Mouse (Mus musculus): Measurements from ENCODE around the gene Gm42906. TPM values are rescaled to one million over a fixed set of nuclear protein-coding genes. Genes with fewer than 3 reads are reported as not detected.

The Gm42906 gene
- polyA plus RNA-seq (2014; fragmentation: Nextera tagmentation; extraction: Ambion mirVana): 0.74 TPM in 1 of 2 replicates, not detected in the other

DNA sequence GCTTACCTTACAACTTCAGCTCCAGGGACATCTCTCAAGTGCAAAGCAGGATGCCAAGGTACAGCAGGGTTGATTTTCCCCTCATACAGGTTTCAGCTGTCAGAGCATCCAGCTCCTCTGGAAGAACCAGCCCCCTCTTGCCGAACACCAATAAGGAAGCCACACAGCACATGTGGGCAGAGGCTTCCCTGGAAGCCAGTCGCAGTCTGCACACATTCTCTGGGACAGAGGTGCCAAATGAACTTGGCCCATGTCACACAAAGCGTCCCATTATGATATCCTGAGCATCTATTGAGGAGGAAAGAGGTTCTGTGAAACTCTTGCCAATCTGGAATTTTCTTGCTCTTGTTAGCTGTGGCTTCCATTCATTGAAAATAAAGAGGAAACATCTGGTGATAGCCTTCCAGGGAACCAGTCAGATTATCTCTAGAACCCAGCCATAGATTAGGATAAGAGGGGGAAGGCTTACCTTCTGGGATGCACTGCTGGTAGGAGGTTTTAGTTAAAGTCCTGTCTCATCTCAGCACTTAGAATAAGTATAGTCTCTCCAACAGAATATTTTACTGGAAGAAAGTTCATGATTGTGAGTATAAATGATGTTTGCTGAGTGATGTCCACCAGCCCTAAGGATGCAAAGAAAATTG lies at the start of gene Gm42906:
Gm42906 (minus strand) TSS at position 51 of the 644 bp plus-strand sequence.
- Histone ChIP-seq H3K4me3 (ENCODE audit: control insufficient read depth in 1 of 2, insufficient read depth in 1 of 2, low read depth in 1 of 2, low read length in 2 of 2) (no peak within 1 kb of the TSS), H3K4me1 (ENCODE audit: control insufficient read depth in 2 of 2, insufficient read depth in 2 of 2, low read length in 2 of 2) (peaks cover 3% of the 10 kb centered on the region in 2 experiments; a peak in 2 of 4 replicates), H3K36me3 (ENCODE audit: control insufficient read depth, insufficient read depth, low read length) (no peaks in the 10 kb centered on the region), H3K9me3 (ENCODE audit: control insufficient read depth, low read length) (no peaks in the 10 kb centered on the region), H3K27me3 (ENCODE audit: control insufficient read depth, insufficient read depth, low read length) (no peaks in the 10 kb centered on the region), H3K27ac (replicated peaks in 1 of 2; ENCODE audit: control insufficient read depth in 1 of 2, insufficient read depth in 1 of 2, low read depth in 2 of 2, low read length in 2 of 2) (no peak within 1 kb of the TSS), H3K9ac (ENCODE audit: low read length) (no peak within 1 kb of the TSS), H3K4me2 (ENCODE audit: low read length) (no peak within 1 kb of the TSS)
- WGBS: 25% methylated on average over 3 of the region's 3 CpGs
- ATAC-seq (ENCODE audit: insufficient number of reproducible peaks, insufficient read depth, low FRiP score, low read depth): no peak

DNA sequence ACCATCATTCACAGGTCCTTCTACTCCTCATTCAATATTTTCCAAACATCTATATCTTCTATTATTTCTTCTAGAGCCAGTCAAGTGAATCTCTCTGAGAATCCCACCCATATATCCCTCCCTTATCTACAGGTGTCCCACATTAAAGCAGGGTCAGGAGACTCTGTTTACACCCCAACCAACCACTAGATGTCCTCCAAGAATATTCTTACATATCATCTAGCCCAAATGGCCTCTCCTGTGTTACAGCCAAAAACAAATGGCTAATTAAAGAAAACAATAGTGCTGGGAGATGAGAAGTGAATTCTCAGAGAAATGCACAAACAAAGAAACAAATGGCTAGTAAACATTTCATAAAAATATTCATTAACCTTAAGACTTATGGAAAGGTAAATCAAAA lies 17.7 kb upstream of the Gm42906 start:
- no peak for ATAC-seq (ENCODE audit: insufficient number of reproducible peaks, insufficient read depth, low FRiP score, low read depth)
- no peaks in the 10 kb centered on the region for H3K4me1 ChIP-seq (ENCODE audit: control insufficient read depth in 2 of 2, insufficient read depth in 2 of 2, low read length in 2 of 2)
- no peak overlapping the region for H3K4me3 ChIP-seq (ENCODE audit: control insufficient read depth in 1 of 2, insufficient read depth in 1 of 2, low read depth in 1 of 2, low read length in 2 of 2)
- H3K9ac ChIP-seq (ENCODE audit: low read length): no peak overlapping the region
- no peaks in the 10 kb centered on the region for H3K9me3 ChIP-seq (ENCODE audit: control insufficient read depth, low read length)
- H3K4me2 ChIP-seq (ENCODE audit: low read length): no peak overlapping the region
- no peak overlapping the region for H3K27ac ChIP-seq (replicated peaks in 1 of 2; ENCODE audit: control insufficient read depth in 1 of 2, insufficient read depth in 1 of 2, low read depth in 2 of 2, low read length in 2 of 2)
- H3K27me3 ChIP-seq (ENCODE audit: control insufficient read depth, insufficient read depth, low read length): no peaks in the 10 kb centered on the region
- no peaks in the 10 kb centered on the region for H3K36me3 ChIP-seq (ENCODE audit: control insufficient read depth, insufficient read depth, low read length)

DNA sequence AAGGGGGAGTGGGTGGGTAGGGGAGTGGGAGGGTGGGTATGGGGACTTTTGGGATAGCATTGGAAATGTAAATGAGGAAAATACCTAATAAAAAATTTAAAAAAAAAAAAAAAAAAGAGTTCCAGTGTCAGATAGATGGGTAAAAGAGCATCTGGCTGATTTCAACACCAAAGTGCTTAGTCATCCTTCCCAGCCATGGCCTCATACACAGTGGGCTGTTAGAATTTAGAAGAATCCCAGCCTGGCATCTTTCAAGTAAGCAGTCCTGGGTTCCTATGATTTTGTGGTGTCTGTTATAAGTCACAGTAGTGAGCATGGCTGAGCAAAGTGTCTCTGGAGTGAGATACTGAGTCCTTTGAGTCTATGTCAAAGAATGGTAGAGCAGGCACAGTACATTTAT lies 7.1 kb upstream of the Gm42906 start:
- H3K4me2 ChIP-seq (ENCODE audit: low read length): no peak overlapping the region
- no peaks in the 10 kb centered on the region for H3K9me3 ChIP-seq (ENCODE audit: control insufficient read depth, low read length)
- H3K27me3 ChIP-seq (ENCODE audit: control insufficient read depth, insufficient read depth, low read length): no peaks in the 10 kb centered on the region
- no peaks in the 10 kb centered on the region for H3K36me3 ChIP-seq (ENCODE audit: control insufficient read depth, insufficient read depth, low read length)
- no peak overlapping the region for H3K9ac ChIP-seq (ENCODE audit: low read length)
- H3K27ac ChIP-seq (replicated peaks in 1 of 2; ENCODE audit: control insufficient read depth in 1 of 2, insufficient read depth in 1 of 2, low read depth in 2 of 2, low read length in 2 of 2): no peak overlapping the region
- no peaks in the 10 kb centered on the region for H3K4me1 ChIP-seq (ENCODE audit: control insufficient read depth in 2 of 2, insufficient read depth in 2 of 2, low read length in 2 of 2)
- ATAC-seq (ENCODE audit: insufficient number of reproducible peaks, insufficient read depth, low FRiP score, low read depth): no peak
- H3K4me3 ChIP-seq (ENCODE audit: control insufficient read depth in 1 of 2, insufficient read depth in 1 of 2, low read depth in 1 of 2, low read length in 2 of 2): no peak overlapping the region

DNA sequence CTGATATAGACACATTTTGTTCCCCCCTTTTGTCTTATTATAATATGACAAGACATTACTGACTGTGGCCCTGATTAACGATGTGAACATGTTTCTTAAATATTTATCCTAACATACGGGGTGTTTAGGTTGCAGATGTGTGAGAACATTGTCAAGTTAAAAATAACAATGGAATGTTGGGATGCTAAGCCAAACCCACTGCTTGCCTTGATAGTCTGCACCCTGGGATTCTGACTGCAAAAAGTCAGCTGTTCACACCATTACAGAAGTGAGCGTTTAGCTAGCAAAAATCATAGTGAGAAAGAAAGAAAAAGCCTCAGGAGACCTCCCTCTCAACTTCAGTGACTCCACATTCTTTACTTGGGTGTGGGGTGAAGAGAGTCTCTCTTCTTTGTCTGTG lies 1.5 kb downstream of the Gm42906 start:
- Histone ChIP-seq H3K4me1 (ENCODE audit: control insufficient read depth in 2 of 2, insufficient read depth in 2 of 2, low read length in 2 of 2) (peaks cover 6 to 11% of the 10 kb centered on the region in 2 experiments), H3K27me3 (ENCODE audit: control insufficient read depth, insufficient read depth, low read length) (no peaks in the 10 kb centered on the region), H3K36me3 (ENCODE audit: control insufficient read depth, insufficient read depth, low read length) (no peaks in the 10 kb centered on the region), H3K4me3 (ENCODE audit: control insufficient read depth in 1 of 2, insufficient read depth in 1 of 2, low read depth in 1 of 2, low read length in 2 of 2) (no peak overlapping the region), H3K4me2 (ENCODE audit: low read length) (no peak overlapping the region), H3K9me3 (ENCODE audit: control insufficient read depth, low read length) (no peaks in the 10 kb centered on the region), H3K9ac (ENCODE audit: low read length) (no peak overlapping the region), H3K27ac (replicated peaks in 1 of 2; ENCODE audit: control insufficient read depth in 1 of 2, insufficient read depth in 1 of 2, low read depth in 2 of 2, low read length in 2 of 2) (no peak overlapping the region)
- 34% methylated on average over 3 of the region's 3 CpGs for WGBS
- ATAC-seq (ENCODE audit: insufficient number of reproducible peaks, insufficient read depth, low FRiP score, low read depth): no peak

DNA sequence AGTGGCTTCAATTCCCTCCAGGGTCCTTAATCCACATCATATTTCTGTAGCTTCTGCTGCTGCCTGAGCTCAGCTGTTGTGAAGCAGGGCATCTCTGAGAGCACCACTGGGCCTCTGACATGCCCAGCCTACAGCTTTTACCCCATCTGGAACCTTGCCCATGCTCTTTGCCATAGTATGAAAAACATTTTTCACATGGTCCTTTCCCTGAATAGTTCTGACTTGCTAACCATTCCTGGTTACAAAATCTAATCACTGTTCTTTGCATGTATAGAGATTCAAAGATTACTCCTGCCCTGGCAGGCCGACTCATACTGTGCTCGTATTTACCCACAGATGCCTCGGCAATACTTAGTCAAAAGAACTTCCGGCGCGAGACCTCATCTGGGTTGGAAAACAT lies 5.3 kb downstream of the Gm42906 start:
- no peak overlapping the region for H3K4me3 ChIP-seq (ENCODE audit: control insufficient read depth in 1 of 2, insufficient read depth in 1 of 2, low read depth in 1 of 2, low read length in 2 of 2)
- no peak overlapping the region for H3K4me2 ChIP-seq (ENCODE audit: low read length)
- peaks cover 3 to 11% of the 10 kb centered on the region in 2 experiments for H3K4me1 ChIP-seq (ENCODE audit: control insufficient read depth in 2 of 2, insufficient read depth in 2 of 2, low read length in 2 of 2)
- H3K9ac ChIP-seq (ENCODE audit: low read length): no peak overlapping the region
- WGBS: 88% methylated on average over 6 of the region's 6 CpGs
- H3K27me3 ChIP-seq (ENCODE audit: control insufficient read depth, insufficient read depth, low read length): no peaks in the 10 kb centered on the region
- H3K27ac ChIP-seq (replicated peaks in 1 of 2; ENCODE audit: control insufficient read depth in 1 of 2, insufficient read depth in 1 of 2, low read depth in 2 of 2, low read length in 2 of 2): no peak overlapping the region
- H3K36me3 ChIP-seq (ENCODE audit: control insufficient read depth, insufficient read depth, low read length): no peaks in the 10 kb centered on the region
- ATAC-seq (ENCODE audit: insufficient number of reproducible peaks, insufficient read depth, low FRiP score, low read depth): no peak
- no peaks in the 10 kb centered on the region for H3K9me3 ChIP-seq (ENCODE audit: control insufficient read depth, low read length)

DNA sequence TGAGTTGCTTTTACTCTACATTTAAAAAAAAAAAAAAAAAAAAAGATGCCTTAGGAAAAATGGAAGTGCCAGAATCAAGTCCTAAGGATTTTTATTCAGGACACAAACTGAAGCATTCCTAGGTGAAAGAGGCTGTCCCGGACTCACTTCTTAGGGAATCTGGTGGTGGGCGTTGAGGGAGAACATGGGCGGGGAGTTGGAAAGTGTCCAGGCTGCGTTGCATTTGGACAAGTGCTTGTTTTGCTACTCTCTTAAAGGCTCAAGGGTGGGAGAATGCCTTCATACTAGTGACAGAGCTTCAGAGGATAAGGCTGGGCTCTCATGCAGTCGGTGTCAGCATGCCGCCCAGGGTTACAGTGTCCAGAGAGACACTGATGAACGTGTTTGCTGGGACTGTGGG lies 6.1 kb downstream of the Gm42906 start:
- WGBS: 21% methylated on average over 7 of the region's 7 CpGs
- no peak for ATAC-seq (ENCODE audit: insufficient number of reproducible peaks, insufficient read depth, low FRiP score, low read depth)
- Histone ChIP-seq H3K4me3 (ENCODE audit: control insufficient read depth in 1 of 2, insufficient read depth in 1 of 2, low read depth in 1 of 2, low read length in 2 of 2) (no peak overlapping the region), H3K9me3 (ENCODE audit: control insufficient read depth, low read length) (no peaks in the 10 kb centered on the region), H3K27me3 (ENCODE audit: control insufficient read depth, insufficient read depth, low read length) (no peaks in the 10 kb centered on the region), H3K36me3 (ENCODE audit: control insufficient read depth, insufficient read depth, low read length) (no peaks in the 10 kb centered on the region), H3K9ac (ENCODE audit: low read length) (no peak overlapping the region), H3K27ac (replicated peaks in 1 of 2; ENCODE audit: control insufficient read depth in 1 of 2, insufficient read depth in 1 of 2, low read depth in 2 of 2, low read length in 2 of 2) (no peak overlapping the region), H3K4me1 (ENCODE audit: control insufficient read depth in 2 of 2, insufficient read depth in 2 of 2, low read length in 2 of 2) (peaks cover 3 to 13% of the 10 kb centered on the region in 2 experiments), H3K4me2 (ENCODE audit: low read length) (no peak overlapping the region)

DNA sequence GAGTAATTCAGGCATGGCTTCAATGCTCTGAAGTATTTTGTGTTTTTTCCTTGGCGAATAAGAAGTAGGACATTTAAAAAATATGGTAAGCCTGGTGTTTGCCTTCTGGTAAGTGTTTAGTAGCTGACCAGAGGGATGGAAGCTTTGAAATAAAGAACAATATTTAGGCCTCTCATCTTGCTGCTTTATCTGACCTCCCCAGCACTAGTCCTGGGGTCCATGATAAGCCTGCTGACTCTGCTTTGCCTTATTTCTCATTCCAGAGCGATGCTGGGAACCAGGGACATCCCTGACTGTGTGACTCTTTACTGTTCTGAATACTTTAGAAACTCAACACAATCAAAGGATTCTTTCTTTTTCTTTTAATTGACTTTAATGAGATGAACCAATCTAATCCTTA lies 9.4 kb downstream of the Gm42906 start:
- no peaks in the 10 kb centered on the region for H3K36me3 ChIP-seq (ENCODE audit: control insufficient read depth, insufficient read depth, low read length)
- WGBS: 68% methylated on average over 2 of the region's 2 CpGs
- H3K27me3 ChIP-seq (ENCODE audit: control insufficient read depth, insufficient read depth, low read length): no peaks in the 10 kb centered on the region
- no peak overlapping the region for H3K4me2 ChIP-seq (ENCODE audit: low read length)
- no peak overlapping the region for H3K9ac ChIP-seq (ENCODE audit: low read length)
- H3K27ac ChIP-seq (replicated peaks in 1 of 2; ENCODE audit: control insufficient read depth in 1 of 2, insufficient read depth in 1 of 2, low read depth in 2 of 2, low read length in 2 of 2): no peak overlapping the region
- H3K9me3 ChIP-seq (ENCODE audit: control insufficient read depth, low read length): no peaks in the 10 kb centered on the region
- no peak for ATAC-seq (ENCODE audit: insufficient number of reproducible peaks, insufficient read depth, low FRiP score, low read depth)
- no peak overlapping the region for H3K4me3 ChIP-seq (ENCODE audit: control insufficient read depth in 1 of 2, insufficient read depth in 1 of 2, low read depth in 1 of 2, low read length in 2 of 2)
- peaks cover 3 to 12% of the 10 kb centered on the region in 2 experiments for H3K4me1 ChIP-seq (ENCODE audit: control insufficient read depth in 2 of 2, insufficient read depth in 2 of 2, low read length in 2 of 2)

DNA sequence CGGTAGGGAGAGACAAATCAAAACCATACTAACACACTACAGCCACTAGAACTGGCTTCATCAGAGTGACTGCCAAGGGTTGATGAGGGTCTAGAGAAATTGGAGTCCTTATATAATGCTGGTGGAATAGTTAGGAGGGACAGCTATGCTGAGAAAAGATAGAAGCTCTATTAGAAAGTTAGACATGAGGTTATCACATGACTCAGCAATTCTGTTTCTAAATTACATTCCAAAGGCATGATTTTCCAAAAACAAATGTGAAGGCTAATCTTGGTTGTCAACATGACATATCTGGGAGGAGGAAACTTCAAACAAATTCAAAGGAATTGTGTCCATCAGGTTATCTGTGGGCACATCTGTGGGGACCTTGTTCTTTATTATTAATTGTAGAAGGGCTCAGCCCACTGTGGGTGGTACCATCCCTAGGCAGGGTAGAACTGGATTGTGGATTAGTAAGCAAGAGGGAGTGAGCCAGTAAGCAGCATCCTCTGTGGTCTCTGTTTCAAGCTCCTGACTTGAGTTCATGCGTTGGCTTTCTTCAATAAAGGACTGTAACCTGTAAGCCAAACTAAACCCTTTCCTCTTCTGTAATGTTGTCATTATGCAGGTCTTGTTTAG lies 10.4 kb downstream of the Gm42906 start:
- ATAC-seq (ENCODE audit: insufficient number of reproducible peaks, insufficient read depth, low FRiP score, low read depth): no peak
- Histone ChIP-seq H3K9ac (ENCODE audit: low read length) (no peak overlapping the region), H3K4me2 (ENCODE audit: low read length) (no peak overlapping the region), H3K36me3 (ENCODE audit: control insufficient read depth, insufficient read depth, low read length) (no peaks in the 10 kb centered on the region), H3K4me3 (ENCODE audit: control insufficient read depth in 1 of 2, insufficient read depth in 1 of 2, low read depth in 1 of 2, low read length in 2 of 2) (no peak overlapping the region), H3K27ac (replicated peaks in 1 of 2; ENCODE audit: control insufficient read depth in 1 of 2, insufficient read depth in 1 of 2, low read depth in 2 of 2, low read length in 2 of 2) (no peak overlapping the region), H3K9me3 (ENCODE audit: control insufficient read depth, low read length) (no peaks in the 10 kb centered on the region), H3K4me1 (ENCODE audit: control insufficient read depth in 2 of 2, insufficient read depth in 2 of 2, low read length in 2 of 2) (peaks cover 3 to 22% of the 10 kb centered on the region in 2 experiments), H3K27me3 (ENCODE audit: control insufficient read depth, insufficient read depth, low read length) (no peaks in the 10 kb centered on the region)
- WGBS: 64% methylated on average over 2 of the region's 2 CpGs
